Mouse (Mus musculus): ENCODE results near the gene Csnk1g1. TPM values are rescaled to one million over a fixed set of nuclear protein-coding genes. Genes with fewer than 3 reads are reported as not detected.
A peak's percentile ranks its signal among the peaks of the same experiment; 100 is the strongest.

The Csnk1g1 gene
- polyA plus RNA-seq, 1 experiment from 2014 or later, result 21.1 TPM

DNA sequence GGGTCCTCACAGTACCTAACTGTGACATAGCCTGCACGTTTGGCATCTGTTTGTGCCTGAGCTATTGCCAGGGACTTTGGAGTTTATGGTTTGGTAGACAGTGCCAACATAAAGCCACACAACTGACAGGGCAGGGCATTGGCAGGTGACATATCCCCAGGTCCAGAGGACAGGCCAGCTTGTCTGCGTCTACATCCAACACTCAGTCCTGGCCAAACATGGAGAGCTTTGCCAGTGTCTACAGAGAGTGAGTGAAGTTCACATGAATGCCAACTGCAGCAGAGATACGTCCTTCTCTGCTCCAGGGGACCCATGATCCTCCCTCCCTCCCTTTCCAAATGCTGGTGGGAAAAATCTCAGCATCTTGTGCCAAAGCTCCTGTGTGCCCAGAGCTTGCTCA, 175.4 kb downstream of the Csnk1g1 start:
- H3K4me2 ChIP-seq (ENCODE audit: low read length), result no peak overlapping the region
- peaks cover 28% of the 10 kb centered on the region for H3K36me3 ChIP-seq (ENCODE audit: control insufficient read depth, insufficient read depth, low read length)
- H3K27me3 ChIP-seq (replicated peaks; ENCODE audit: control insufficient read depth, insufficient read depth, low read length), result no peaks in the 10 kb centered on the region
- no peaks in the 10 kb centered on the region for H3K4me1 ChIP-seq (ENCODE audit: control insufficient read depth, insufficient read depth, low read length)
- DNase-seq (ENCODE audit: low spot score) (no peak), ATAC-seq (no peak)
- 95% methylated on average over 3 of the region's 3 CpGs for WGBS
- no peak overlapping the region for H3K9ac ChIP-seq (ENCODE audit: low read length)
- no peak overlapping the region for H3K4me3 ChIP-seq (ENCODE audit: low read depth, low read length)
- H3K27ac ChIP-seq (ENCODE audit: low read depth, low read length), result no peak overlapping the region
- H3K9me3 ChIP-seq (replicated peaks; ENCODE audit: control insufficient read depth, low read length), result no peaks in the 10 kb centered on the region

DNA sequence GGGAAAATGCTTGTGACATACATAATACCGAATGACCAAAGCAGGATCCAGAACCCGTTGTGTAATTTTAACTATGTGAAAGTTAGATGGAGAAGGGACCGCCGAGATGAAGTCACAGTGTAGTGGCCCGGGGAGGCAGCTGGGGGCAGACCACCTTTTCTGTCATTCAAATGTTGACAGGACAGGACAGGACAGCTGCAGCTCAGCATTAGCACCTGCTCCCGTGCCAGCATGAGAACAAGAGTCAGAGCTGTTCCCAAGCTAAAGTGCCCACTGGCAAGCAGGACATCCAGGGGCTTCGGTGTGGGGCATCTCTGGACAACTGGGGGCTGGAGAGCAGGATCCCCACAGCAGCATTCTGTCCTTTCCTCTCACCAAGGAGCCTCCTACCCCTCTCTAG, 178.3 kb downstream of the Csnk1g1 start:
- DNase-seq (ENCODE audit: low spot score), result no peak
- Histone ChIP-seq H3K36me3 (ENCODE audit: control insufficient read depth, insufficient read depth, low read length) (peaks cover 57% of the 10 kb centered on the region), H3K9me3 (replicated peaks; ENCODE audit: control insufficient read depth, low read length) (no peaks in the 10 kb centered on the region), H3K4me1 (ENCODE audit: control insufficient read depth, insufficient read depth, low read length) (no peaks in the 10 kb centered on the region), H3K9ac (ENCODE audit: low read length) (no peak overlapping the region), H3K27me3 (replicated peaks; ENCODE audit: control insufficient read depth, insufficient read depth, low read length) (no peaks in the 10 kb centered on the region), H3K27ac (ENCODE audit: low read depth, low read length) (no peak overlapping the region), H3K4me2 (ENCODE audit: low read length) (no peak overlapping the region), H3K4me3 (ENCODE audit: low read depth, low read length) (no peak overlapping the region)
- WGBS, result 93% methylated on average over 7 of the region's 7 CpGs
- ATAC-seq, result no peak

DNA sequence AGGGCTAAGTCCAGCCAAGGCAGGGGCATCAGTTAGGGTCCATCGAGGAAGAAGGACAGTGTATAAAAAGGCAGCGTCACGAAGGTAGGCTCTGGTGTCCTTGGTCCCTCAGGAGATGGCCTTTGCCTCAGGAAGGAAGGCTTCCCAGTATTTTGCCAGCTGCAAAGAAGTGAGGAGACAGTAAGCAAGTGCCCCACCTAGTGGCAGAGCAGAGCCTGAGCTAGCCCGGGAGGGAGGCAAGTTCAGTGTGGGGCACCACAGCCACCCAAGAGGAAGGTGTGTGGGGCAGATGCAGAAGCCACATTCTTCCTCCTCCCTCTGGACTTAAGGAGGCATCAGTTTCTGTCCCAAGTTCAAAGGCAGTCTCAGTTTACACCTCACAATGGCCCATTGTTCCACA, 179.7 kb downstream of the Csnk1g1 start:
- Histone ChIP-seq H3K9me3 (replicated peaks; ENCODE audit: control insufficient read depth, low read length) (no peaks in the 10 kb centered on the region), H3K4me1 (ENCODE audit: control insufficient read depth, insufficient read depth, low read length) (no peaks in the 10 kb centered on the region), H3K4me2 (ENCODE audit: low read length) (no peak overlapping the region), H3K27me3 (replicated peaks; ENCODE audit: control insufficient read depth, insufficient read depth, low read length) (no peaks in the 10 kb centered on the region), H3K4me3 (ENCODE audit: low read depth, low read length) (no peak overlapping the region), H3K9ac (ENCODE audit: low read length) (no peak overlapping the region), H3K36me3 (ENCODE audit: control insufficient read depth, insufficient read depth, low read length) (peaks cover 70% of the 10 kb centered on the region), H3K27ac (ENCODE audit: low read depth, low read length) (no peak overlapping the region)
- peak; percentile 48 for DNase-seq (ENCODE audit: low spot score)
- peak; percentile 15; the same call in 1 of the 2 replicates for ATAC-seq
- WGBS, result 59% methylated on average over 4 of the region's 4 CpGs

DNA sequence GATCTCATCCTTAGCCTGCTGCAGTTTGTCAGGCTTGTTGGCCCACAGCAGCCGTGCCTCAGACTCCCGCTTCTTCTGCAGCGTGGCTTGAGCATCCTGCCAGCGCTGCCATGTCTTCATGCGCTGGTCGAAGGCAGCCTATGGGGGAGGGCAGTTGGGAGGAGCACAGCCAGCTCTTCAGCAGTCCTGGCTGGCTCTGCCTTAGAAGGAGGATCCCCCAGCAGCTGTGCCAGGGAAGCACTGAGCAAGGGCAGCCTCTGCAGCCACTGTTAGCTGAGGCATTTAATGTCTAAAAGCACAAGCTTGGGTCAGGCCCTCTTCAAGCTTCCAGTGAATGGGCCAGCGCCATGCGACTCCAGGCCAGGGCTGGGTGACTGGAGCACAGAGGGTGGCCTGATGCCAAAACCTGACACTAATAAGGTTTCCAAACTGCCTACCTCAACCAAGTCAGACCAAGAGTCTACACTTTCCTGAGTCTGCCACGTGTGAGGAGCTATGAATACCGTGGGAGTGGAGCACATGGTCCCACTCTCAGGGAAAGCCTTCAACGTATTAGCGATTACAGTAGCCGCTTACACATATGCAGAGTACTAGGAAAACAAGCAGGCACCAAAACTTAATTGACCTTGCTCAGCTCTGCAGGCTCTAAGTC, 182.0 kb downstream of the Csnk1g1 start:
- Histone ChIP-seq H3K27me3 (replicated peaks; ENCODE audit: control insufficient read depth, insufficient read depth, low read length) (no peaks in the 10 kb centered on the region), H3K36me3 (ENCODE audit: control insufficient read depth, insufficient read depth, low read length) (peaks cover 93% of the 10 kb centered on the region), H3K27ac (ENCODE audit: low read depth, low read length) (no peak overlapping the region), H3K4me2 (ENCODE audit: low read length) (no peak overlapping the region), H3K4me3 (ENCODE audit: low read depth, low read length) (no peak overlapping the region), H3K9ac (ENCODE audit: low read length) (no peak overlapping the region), H3K9me3 (replicated peaks; ENCODE audit: control insufficient read depth, low read length) (no peaks in the 10 kb centered on the region), H3K4me1 (ENCODE audit: control insufficient read depth, insufficient read depth, low read length) (no peaks in the 10 kb centered on the region)
- no peak for ATAC-seq
- WGBS, result 88% methylated on average over 13 of the region's 13 CpGs
- no peak for DNase-seq (ENCODE audit: low spot score)

DNA sequence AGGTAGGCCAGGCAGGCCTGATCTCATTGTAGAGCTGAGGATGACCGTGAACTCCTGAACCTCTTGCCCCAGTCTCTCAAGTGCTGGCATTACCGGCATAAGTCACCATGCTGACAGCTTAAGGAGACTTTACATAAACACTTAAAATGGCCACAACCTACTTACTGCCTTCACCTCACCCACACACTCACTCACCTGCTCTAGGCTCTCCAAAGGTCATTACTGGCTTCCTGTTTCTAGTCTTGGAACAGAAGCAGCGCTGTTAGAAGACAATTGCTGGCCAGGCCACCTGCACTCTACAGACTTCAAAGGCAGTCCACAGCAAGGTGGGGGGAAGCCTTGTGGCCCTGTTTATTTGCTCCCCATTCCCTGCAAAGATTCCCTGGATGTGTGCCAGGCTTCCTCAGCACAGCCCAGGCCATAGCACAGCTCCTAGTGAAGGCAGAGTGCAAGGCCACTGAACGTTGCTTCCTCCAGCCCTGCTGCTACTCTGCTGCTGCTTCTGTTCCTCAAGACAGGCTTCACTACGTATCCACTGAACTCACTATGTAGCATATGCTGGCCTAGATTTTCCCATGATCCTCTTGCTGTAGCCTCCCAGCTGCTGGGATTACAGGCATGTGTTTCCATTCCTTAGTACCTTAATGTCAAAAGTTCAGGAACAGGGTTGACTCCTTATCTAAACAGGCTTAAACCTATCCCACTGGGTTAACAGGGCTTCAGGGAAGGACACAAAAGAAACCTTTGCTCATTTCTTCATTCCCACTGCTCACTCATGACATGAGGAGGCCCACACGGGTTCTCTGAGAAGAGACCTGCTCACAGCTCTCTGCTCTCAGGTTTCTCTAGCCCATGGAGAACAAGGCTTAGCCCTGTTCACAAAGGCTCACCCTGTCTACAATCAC, 182.9 kb downstream of the Csnk1g1 start:
- Histone ChIP-seq H3K4me2 (ENCODE audit: low read length) (no peak overlapping the region), H3K27ac (ENCODE audit: low read depth, low read length) (no peak overlapping the region), H3K27me3 (replicated peaks; ENCODE audit: control insufficient read depth, insufficient read depth, low read length) (no peaks in the 10 kb centered on the region), H3K4me3 (ENCODE audit: low read depth, low read length) (no peak overlapping the region), H3K9me3 (replicated peaks; ENCODE audit: control insufficient read depth, low read length) (no peaks in the 10 kb centered on the region), H3K9ac (ENCODE audit: low read length) (no peak overlapping the region), H3K4me1 (ENCODE audit: control insufficient read depth, insufficient read depth, low read length) (no peaks in the 10 kb centered on the region), H3K36me3 (ENCODE audit: control insufficient read depth, insufficient read depth, low read length) (peaks cover 96% of the 10 kb centered on the region)
- DNase-seq (ENCODE audit: low spot score) (no peak), ATAC-seq (no peak)
- 82% methylated on average over 6 of the region's 6 CpGs for WGBS

DNA sequence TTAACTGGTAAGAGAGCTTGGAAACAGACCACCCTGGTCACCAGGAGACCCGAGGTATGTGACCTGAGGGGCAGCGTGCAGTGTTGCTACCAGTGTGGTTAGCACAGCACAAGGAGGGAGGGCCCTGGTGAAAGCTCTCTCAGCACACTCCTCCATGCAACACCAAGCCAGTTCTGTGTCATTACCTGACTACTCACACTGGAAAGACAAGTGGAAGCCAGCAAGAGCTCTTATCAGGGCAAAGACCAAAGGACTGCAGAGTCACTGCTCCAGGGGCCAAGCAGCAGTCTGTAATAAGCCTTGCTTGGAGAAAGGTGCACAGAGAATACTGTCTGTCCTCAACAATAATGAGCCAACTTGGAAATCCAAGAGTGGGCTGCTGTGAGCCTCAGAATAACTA, 183.9 kb downstream of the Csnk1g1 start:
- Histone ChIP-seq H3K9me3 (replicated peaks; ENCODE audit: control insufficient read depth, low read length) (no peaks in the 10 kb centered on the region), H3K9ac (ENCODE audit: low read length) (no peak overlapping the region), H3K4me1 (ENCODE audit: control insufficient read depth, insufficient read depth, low read length) (no peaks in the 10 kb centered on the region), H3K36me3 (ENCODE audit: control insufficient read depth, insufficient read depth, low read length) (peaks cover 99% of the 10 kb centered on the region), H3K27me3 (replicated peaks; ENCODE audit: control insufficient read depth, insufficient read depth, low read length) (no peaks in the 10 kb centered on the region), H3K4me2 (ENCODE audit: low read length) (no peak overlapping the region), H3K4me3 (ENCODE audit: low read depth, low read length) (no peak overlapping the region), H3K27ac (ENCODE audit: low read depth, low read length) (no peak overlapping the region)
- ATAC-seq (no peak), DNase-seq (ENCODE audit: low spot score) (no peak)
- WGBS, result 97% methylated on average over 2 of the region's 2 CpGs

Other genes with a start within 250 kb of the Csnk1g1 start
- 206 and 233 TPM in 2 replicates for gene Oaz2, start 240.9 kb upstream of the Csnk1g1 start, polyA plus RNA-seq (2014; fragmentation: Nextera tagmentation; extraction: Ambion mirVana)
- 7.4 and 8.8 TPM in 2 replicates for gene Zfp609, start 81.4 kb upstream of the Csnk1g1 start, polyA plus RNA-seq (2014; fragmentation: Nextera tagmentation; extraction: Ambion mirVana)
- 57.3 and 59.0 TPM in 2 replicates for gene Pclaf, start 18.7 kb upstream of the Csnk1g1 start, polyA plus RNA-seq (2014; fragmentation: Nextera tagmentation; extraction: Ambion mirVana)
- gene Trip4, start 130 bp upstream of the Csnk1g1 start, polyA plus RNA-seq (2014; fragmentation: Nextera tagmentation; extraction: Ambion mirVana), result 25.5 and 29.4 TPM in 2 replicates
- gene Ppib, start 151.3 kb downstream of the Csnk1g1 start, polyA plus RNA-seq (2014; fragmentation: Nextera tagmentation; extraction: Ambion mirVana), result 401 and 454 TPM in 2 replicates
- 3.6 and 4.8 TPM in 2 replicates for gene Snx22, start 160.8 kb downstream of the Csnk1g1 start, polyA plus RNA-seq (2014; fragmentation: Nextera tagmentation; extraction: Ambion mirVana)
- gene Snx1, start 217.7 kb downstream of the Csnk1g1 start, polyA plus RNA-seq (2014; fragmentation: Nextera tagmentation; extraction: Ambion mirVana), result 111 and 120 TPM in 2 replicates
- gene Ciao2a, start 217.7 kb downstream of the Csnk1g1 start, polyA plus RNA-seq (2014; fragmentation: Nextera tagmentation; extraction: Ambion mirVana), result 79.8 and 81.2 TPM in 2 replicates
- gene Dapk2, start 249.3 kb downstream of the Csnk1g1 start, polyA plus RNA-seq (2014; fragmentation: Nextera tagmentation; extraction: Ambion mirVana), result 2.2 and 2.3 TPM in 2 replicates